Mouse (Mus musculus) olfactory bulb, adult 2 months (tissue): ENCODE measurements around the gene Wbp1.

Source experiments
- CTCF ChIP-seq: fragments of 200-500 bp; IDR thresholded peaks from 2 replicates; pipeline ENCODE4 v1.5.1; 2012; ENCODE audit warnings: low read depth, mild to moderate bottlenecking, low read length, moderate library complexity; ENCODE audit not compliant: insufficient read depth
- POLR2A ChIP-seq: fragments of 200-500 bp; IDR thresholded peaks from 2 replicates; pipeline ENCODE4 v1.6.1; 2012; ENCODE audit warnings: mild to moderate bottlenecking, low read depth, low read length, moderate library complexity; ENCODE audit not compliant: insufficient read depth

DNA sequence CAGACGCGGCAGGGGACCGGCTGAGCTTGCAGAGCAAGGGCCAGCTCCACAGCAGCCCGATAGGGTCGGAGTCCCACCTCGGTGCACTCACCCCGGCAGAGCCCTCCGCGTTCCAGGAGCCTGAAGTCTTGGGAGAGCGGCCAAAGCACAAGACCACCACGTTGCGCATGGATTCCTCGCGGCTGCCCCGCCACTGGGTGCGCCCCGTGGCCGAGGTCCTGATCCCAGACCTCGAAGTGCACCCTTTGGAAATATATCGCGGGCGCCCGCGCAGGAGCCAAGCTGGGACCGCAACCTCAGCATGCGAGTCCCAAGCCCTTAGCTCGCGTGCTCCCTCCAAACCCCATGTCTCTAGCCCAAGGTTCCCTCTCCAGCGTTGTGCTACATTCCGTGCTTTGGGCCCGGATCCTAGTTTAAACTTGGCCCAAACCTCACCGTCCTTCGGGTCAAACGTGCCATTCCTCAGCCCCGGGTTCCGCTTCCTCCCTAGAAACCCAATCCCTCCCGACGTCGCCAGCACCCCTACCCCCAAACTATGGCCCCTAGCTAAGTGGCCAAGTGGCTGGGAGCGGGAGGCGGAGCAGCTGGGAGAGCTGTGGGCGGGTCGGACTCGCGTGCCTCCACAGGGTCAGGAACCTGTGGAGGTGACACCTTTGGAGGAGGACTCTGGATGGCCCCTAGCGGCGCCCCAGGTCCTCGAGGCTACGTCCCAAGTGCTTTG lies 40.7 kb upstream of the Wbp1 start:
- TF ChIP-seq CTCF: no peak
- no peak for TF ChIP-seq POLR2A
